Mouse (Mus musculus) urinary bladder, postnatal 0 days (tissue): ENCODE results near the gene Olfr572. TPM values are rescaled to one million over a fixed set of nuclear protein-coding genes. Genes with fewer than 3 reads are reported as not detected.

ENCODE experiments used
- polyA plus RNA-seq: library from polyadenylated mRNA; unstranded; fragments of >200 nt; fragmentation: Nextera tagmentation; extraction: Ambion mirVana; gene quantifications from 2 replicates; pipeline ENCODE4 v1.2.1, GENCODE M21; 2015

The Olfr572 gene
- polyA plus RNA-seq, result not detected in 2 replicates

GRCm38 (mm10) chr7:102924109-102924508 is at the start of gene Olfr572:
TSS of gene Olfr572 (plus strand) at chr7:102924409.

GRCm38 (mm10) chr7:102876822-102877221 is 47.4 kb upstream of the Olfr572 start, which contains the start of gene Olfr568:
TSS of gene Olfr568 (plus strand) at chr7:102877122.

GRCm38 (mm10) chr7:102890782-102891181 is 33.4 kb upstream of the Olfr572 start, which contains the start of gene Olfr569:
TSS of gene Olfr569 (minus strand) at chr7:102890882.

GRCm38 (mm10) chr7:102917032-102917875 is 7.0 kb upstream of the Olfr572 start, which contains the start of gene Olfr571:
TSS of gene Olfr571 (minus strand) at chr7:102917536.

GRCm38 (mm10) chr7:102942475-102942874 is 18.3 kb downstream of the Olfr572 start, which contains the start of gene Olfr573-ps1:
TSS of gene Olfr573-ps1 (minus strand) at chr7:102942575.

GRCm38 (mm10) chr7:102948167-102948566 is 24.0 kb downstream of the Olfr572 start, which contains the start of gene Olfr574:
TSS of gene Olfr574 (plus strand) at chr7:102948467.

GRCm38 (mm10) chr7:102958593-102958992 is 34.4 kb downstream of the Olfr572 start, which contains the start of gene Olfr575:
TSS of gene Olfr575 (minus strand) at chr7:102958775.

GRCm38 (mm10) chr7:102962360-102962759 is 38.2 kb downstream of the Olfr572 start, which contains the start of gene Olfr576:
TSS of gene Olfr576 (plus strand) at chr7:102962660.

GRCm38 (mm10) chr7:102975843-102976242 is 51.6 kb downstream of the Olfr572 start, which contains the start of gene Olfr577:
TSS of gene Olfr577 (minus strand) at chr7:102975943.

Other genes starting within 250 kb of the Olfr572 start
- 17.6 and 21.1 TPM in 2 replicates for gene Trim68, start 237.1 kb upstream of the Olfr572 start, polyA plus RNA-seq
- not detected in 2 replicates for gene Olfr557, start 228.5 kb upstream of the Olfr572 start, polyA plus RNA-seq
- gene Olfr558, start 222.2 kb upstream of the Olfr572 start, polyA plus RNA-seq, result 0.28 and 0.49 TPM in 2 replicates
- gene Olfr33, start 205.3 kb upstream of the Olfr572 start, polyA plus RNA-seq, result not detected in 2 replicates
- gene Olfr559, start 196.9 kb upstream of the Olfr572 start, polyA plus RNA-seq, result not detected in 2 replicates
- 0.11 TPM in 1 of 2 replicates, not detected in the other for gene Olfr560, start 165.0 kb upstream of the Olfr572 start, polyA plus RNA-seq
- gene Olfr78, start 164.9 kb upstream of the Olfr572 start, polyA plus RNA-seq, result 5.3 and 6.3 TPM in 2 replicates
- gene Olfr561, start 153.2 kb upstream of the Olfr572 start, polyA plus RNA-seq, result not detected in 2 replicates
- gene Olfr564, start 120.9 kb upstream of the Olfr572 start, polyA plus RNA-seq, result not detected in 2 replicates
- not detected in 2 replicates for gene Olfr566, start 65.6 kb upstream of the Olfr572 start, polyA plus RNA-seq
- not detected in 2 replicates for gene Olfr568, start 47.3 kb upstream of the Olfr572 start, polyA plus RNA-seq
- gene Olfr569, start 33.5 kb upstream of the Olfr572 start, polyA plus RNA-seq, result not detected in 2 replicates
- gene Olfr570, start 29.8 kb upstream of the Olfr572 start, polyA plus RNA-seq, result not detected in 2 replicates
- not detected in 2 replicates for gene Olfr571, start 6.9 kb upstream of the Olfr572 start, polyA plus RNA-seq
- not detected in 2 replicates for gene Olfr573-ps1, start 18.2 kb downstream of the Olfr572 start, polyA plus RNA-seq
- not detected in 2 replicates for gene Olfr574, start 24.1 kb downstream of the Olfr572 start, polyA plus RNA-seq
- not detected in 2 replicates for gene Olfr575, start 34.4 kb downstream of the Olfr572 start, polyA plus RNA-seq
- gene Olfr576, start 38.3 kb downstream of the Olfr572 start, polyA plus RNA-seq, result not detected in 2 replicates
- not detected in 2 replicates for gene Olfr577, start 51.5 kb downstream of the Olfr572 start, polyA plus RNA-seq
- gene Olfr578, start 64.9 kb downstream of the Olfr572 start, polyA plus RNA-seq, result not detected in 2 replicates
- gene Olfr582, start 113.6 kb downstream of the Olfr572 start, polyA plus RNA-seq, result not detected in 2 replicates
- gene Olfr583, start 126.9 kb downstream of the Olfr572 start, polyA plus RNA-seq, result not detected in 2 replicates
- gene Olfr584, start 157.5 kb downstream of the Olfr572 start, polyA plus RNA-seq, result not detected in 2 replicates
- not detected in 2 replicates for gene Olfr585, start 173.3 kb downstream of the Olfr572 start, polyA plus RNA-seq
- gene Olfr586, start 201.2 kb downstream of the Olfr572 start, polyA plus RNA-seq, result not detected in 2 replicates
- not detected in 2 replicates for gene Olfr588-ps1, start 216.5 kb downstream of the Olfr572 start, polyA plus RNA-seq
- gene Olfr589, start 231.9 kb downstream of the Olfr572 start, polyA plus RNA-seq, result not detected in 2 replicates